Comparison of ENCODE assay signal across 10 mouse cellular contexts in the genomic region with DNA sequence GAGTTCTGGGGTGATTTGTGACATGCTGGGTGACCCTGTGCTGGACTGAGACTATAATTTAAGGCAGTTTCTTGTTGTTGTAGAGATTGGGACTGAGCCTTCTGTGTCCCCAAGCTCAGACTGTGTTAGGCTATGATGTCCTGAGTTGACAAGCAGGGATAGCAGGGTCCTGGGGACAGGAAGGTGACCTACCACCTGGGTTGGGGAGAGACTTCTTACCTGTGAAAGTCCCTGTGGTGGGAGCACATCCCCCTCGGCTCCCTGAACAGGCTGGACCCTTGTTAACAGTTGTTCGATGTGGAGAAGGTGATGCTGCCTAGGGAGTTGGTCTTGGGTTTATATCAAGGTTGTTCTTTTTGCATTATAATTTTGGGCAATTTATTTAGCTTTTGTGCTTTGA. TPM values are rescaled to one million over a fixed set of nuclear protein-coding genes. Genes with fewer than 3 reads are reported as not detected.
DNase-seq lines count a peak whose midpoint lies in the region; ATAC-seq lines count a peak whose summit lies in the region.
"Had no signal": no experiment of that assay in that cellular context is flagged by ENCODE, and none has a peak within 500 bp of the region (broad histone marks: within the 10 kb centered on the region; RNA-seq: fewer than 3 reads in every experiment).

No protein-coding gene starts in this region.

- H3K4me1 ChIP-seq in heart, embryonic 16.5 days (ENCODE audit: control insufficient read depth, insufficient read depth, low read length), result peaks cover 26% of the 10 kb centered on the region
- H3K4me1 ChIP-seq in embryonic facial prominence, embryonic 11.5 days (ENCODE audit: control insufficient read depth, insufficient read depth, low read length), result no peaks in the 10 kb centered on the region; the same call in 1 of the 2 replicates
- H3K4me1 ChIP-seq in hindbrain, embryonic 14.5 days (replicated peaks; ENCODE audit: control insufficient read depth, insufficient read depth, low read length), result peaks cover 34% of the 10 kb centered on the region
- H3K4me1 ChIP-seq in midbrain, embryonic 14.5 days (ENCODE audit: control insufficient read depth, insufficient read depth, low read length), result peaks cover 32% of the 10 kb centered on the region

- H3K4me3 ChIP-seq in heart, embryonic 16.5 days (ENCODE audit: low read length), result no peak overlapping the region
- no peak overlapping the region; the same call in 1 of the 2 replicates for H3K4me3 ChIP-seq in embryonic facial prominence, embryonic 11.5 days (ENCODE audit: low read depth, low read length)
- peak overlapping the region; percentile 78 for H3K4me3 ChIP-seq in hindbrain, embryonic 14.5 days (replicated peaks; ENCODE audit: low read length)
- peak overlapping the region; percentile 83; the same call in 1 of the 2 replicates for H3K4me3 ChIP-seq in midbrain, embryonic 14.5 days (replicated peaks; ENCODE audit: low read depth, low read length)

- H3K36me3 ChIP-seq in heart, embryonic 16.5 days (ENCODE audit: control insufficient read depth, insufficient read depth), result peaks cover 44% of the 10 kb centered on the region
- H3K36me3 ChIP-seq in embryonic facial prominence, embryonic 11.5 days (replicated peaks; ENCODE audit: control insufficient read depth, insufficient read depth, low read depth, low read length), result peaks cover 20% of the 10 kb centered on the region
- peaks cover 52% of the 10 kb centered on the region for H3K36me3 ChIP-seq in hindbrain, embryonic 14.5 days (replicated peaks; ENCODE audit: control insufficient read depth, insufficient read depth)
- peaks cover 51% of the 10 kb centered on the region for H3K36me3 ChIP-seq in midbrain, embryonic 14.5 days (ENCODE audit: control insufficient read depth, insufficient read depth, low read length)

- no peaks in the 10 kb centered on the region for H3K27me3 ChIP-seq in heart, embryonic 16.5 days (ENCODE audit: control insufficient read depth, insufficient read depth, low read length)
- H3K27me3 ChIP-seq in embryonic facial prominence, embryonic 11.5 days (ENCODE audit: control insufficient read depth, insufficient read depth, low read length), result no peaks in the 10 kb centered on the region
- no peaks in the 10 kb centered on the region for H3K27me3 ChIP-seq in hindbrain, embryonic 14.5 days (ENCODE audit: control insufficient read depth, insufficient read depth, low read length)
- no peaks in the 10 kb centered on the region for H3K27me3 ChIP-seq in midbrain, embryonic 14.5 days (ENCODE audit: control insufficient read depth, insufficient read depth, low read length)

- no peaks in the 10 kb centered on the region for H3K9me3 ChIP-seq in heart, embryonic 16.5 days (replicated peaks; ENCODE audit: control insufficient read depth, low read length)
- no peaks in the 10 kb centered on the region for H3K9me3 ChIP-seq in embryonic facial prominence, embryonic 11.5 days (replicated peaks; ENCODE audit: control insufficient read depth, low read length)
- H3K9me3 ChIP-seq in hindbrain, embryonic 14.5 days (ENCODE audit: control insufficient read depth, low read length), result no peaks in the 10 kb centered on the region
- H3K9me3 ChIP-seq in midbrain, embryonic 14.5 days (ENCODE audit: control insufficient read depth, low read length), result no peaks in the 10 kb centered on the region

- WGBS in heart, embryonic 16.5 days, result 85% methylated on average over 2 of the region's 2 CpGs
- WGBS in embryonic facial prominence, embryonic 11.5 days, result 83% methylated on average over 2 of the region's 2 CpGs
- WGBS in hindbrain, embryonic 14.5 days, result 96% methylated on average over 2 of the region's 2 CpGs
- WGBS in midbrain, embryonic 14.5 days, result 95% methylated on average over 2 of the region's 2 CpGs

- no peak overlapping the region for H3K27ac ChIP-seq in heart, embryonic 16.5 days (ENCODE audit: low read length)
- no peak overlapping the region for H3K27ac ChIP-seq in embryonic facial prominence, embryonic 11.5 days (replicated peaks; ENCODE audit: low read depth, low read length)
- no peak overlapping the region for H3K27ac ChIP-seq in hindbrain, embryonic 14.5 days
- H3K27ac ChIP-seq in midbrain, embryonic 14.5 days (replicated peaks; ENCODE audit: low read depth, low read length), result no peak overlapping the region

- no peak for DNase-seq in heart, adult 9 months (ENCODE audit: low spot score in 2 of 2)
- no peak for DNase-seq in embryonic facial prominence, embryonic 11.5 days (ENCODE audit: low spot score)
- DNase-seq in hindbrain, embryonic 14.5 days (ENCODE audit: low spot score), result no peak
- no peak for DNase-seq in midbrain, embryonic 14.5 days
- DNase-seq in gastrocnemius, postnatal 4 days (ENCODE audit: low spot score in 2 of 2), result no peak
- no peak for DNase-seq in urinary bladder, adult 18-20 months (ENCODE audit: low spot score in 2 of 2)
- no peak for DNase-seq in kidney, adult 18-20 months
- DNase-seq: adrenal gland, adult 2 months; lung, adult 2 months had no signal

- ATAC-seq in heart, embryonic 16.5 days (replicated peaks; ENCODE audit: extremely low read depth, insufficient read depth, low FRiP score), result no peak
- no peak for ATAC-seq in embryonic facial prominence, embryonic 11.5 days (replicated peaks; ENCODE audit: insufficient number of reproducible peaks, low FRiP score, low TSS enrichment, low read depth)
- ATAC-seq in hindbrain, embryonic 14.5 days (ENCODE audit: low FRiP score), result no peak
- ATAC-seq in midbrain, embryonic 14.5 days (ENCODE audit: low FRiP score, low TSS enrichment), result no peak

- H3K4me2 ChIP-seq in heart, embryonic 16.5 days (ENCODE audit: low read depth, low read length), result peak overlapping the region; percentile 78; the same call in 1 of the 2 replicates
- peak overlapping the region; percentile 47 for H3K4me2 ChIP-seq in embryonic facial prominence, embryonic 11.5 days (ENCODE audit: low read depth, low read length)
- H3K4me2 ChIP-seq in hindbrain, embryonic 14.5 days (replicated peaks), result peak overlapping the region; percentile 84
- peak overlapping the region; percentile 85 for H3K4me2 ChIP-seq in midbrain, embryonic 14.5 days (ENCODE audit: low read length)

- no peak overlapping the region for H3K9ac ChIP-seq in heart, embryonic 16.5 days (ENCODE audit: low read length)
- H3K9ac ChIP-seq in embryonic facial prominence, embryonic 11.5 days (replicated peaks; ENCODE audit: low read length), result no peak overlapping the region
- peak overlapping the region; percentile 45 for H3K9ac ChIP-seq in hindbrain, embryonic 14.5 days
- H3K9ac ChIP-seq in midbrain, embryonic 14.5 days (replicated peaks; ENCODE audit: low read length), result peak overlapping the region; percentile 29; the same call in 1 of the 2 replicates

RNA-seq across cellular contexts. Expression of gene Dvl2, which starts 2.1 kb away (rescaled TPM):
- polyA plus RNA-seq in heart, embryonic 16.5 days (2015; fragmentation: Nextera tagmentation; extraction: Ambion mirVana), result 17.1 and 19.2 TPM in 2 replicates
- 34.9 and 35.7 TPM in 2 replicates for polyA plus RNA-seq in embryonic facial prominence, embryonic 11.5 days (2014; fragmentation: Nextera tagmentation; extraction: Ambion mirVana)
- 17.9 and 20.9 TPM in 2 replicates for polyA plus RNA-seq in hindbrain, embryonic 14.5 days (2014; fragmentation: Nextera tagmentation; extraction: Ambion mirVana)
- polyA plus RNA-seq in midbrain, embryonic 14.5 days (2014; fragmentation: Nextera tagmentation; extraction: Ambion mirVana), result 22.9 and 23.0 TPM in 2 replicates
- total RNA-seq in gastrocnemius, postnatal 4 days (2021), result 10 to 100 TPM; 19.1 to 22.8 TPM

RNA-seq across cellular contexts. Expression of gene Phf23, which starts 6.9 kb away (rescaled TPM):
- polyA plus RNA-seq in heart, embryonic 16.5 days (2015; fragmentation: Nextera tagmentation; extraction: Ambion mirVana), result 42.0 and 43.9 TPM in 2 replicates
- 57.7 and 58.0 TPM in 2 replicates for polyA plus RNA-seq in embryonic facial prominence, embryonic 11.5 days (2014; fragmentation: Nextera tagmentation; extraction: Ambion mirVana)
- polyA plus RNA-seq in hindbrain, embryonic 14.5 days (2014; fragmentation: Nextera tagmentation; extraction: Ambion mirVana), result 38.0 and 38.4 TPM in 2 replicates
- polyA plus RNA-seq in midbrain, embryonic 14.5 days (2014; fragmentation: Nextera tagmentation; extraction: Ambion mirVana), result 41.3 and 48.9 TPM in 2 replicates
- 10 to 100 TPM; 31.5 to 34.7 TPM for total RNA-seq in gastrocnemius, postnatal 4 days (2021)

RNA-seq across cellular contexts. Expression of gene Gabarap, which starts 11.5 kb away (rescaled TPM):
- polyA plus RNA-seq in heart, embryonic 16.5 days (2015; fragmentation: Nextera tagmentation; extraction: Ambion mirVana), result 421 and 428 TPM in 2 replicates
- 474 and 509 TPM in 2 replicates for polyA plus RNA-seq in embryonic facial prominence, embryonic 11.5 days (2014; fragmentation: Nextera tagmentation; extraction: Ambion mirVana)
- polyA plus RNA-seq in hindbrain, embryonic 14.5 days (2014; fragmentation: Nextera tagmentation; extraction: Ambion mirVana), result 624 and 628 TPM in 2 replicates
- polyA plus RNA-seq in midbrain, embryonic 14.5 days (2014; fragmentation: Nextera tagmentation; extraction: Ambion mirVana), result 616 and 626 TPM in 2 replicates
- 100 to 1,000 TPM; 234 to 246 TPM for total RNA-seq in gastrocnemius, postnatal 4 days (2021)

RNA-seq across cellular contexts. Expression of gene Acadvl, which starts 12.7 kb away (rescaled TPM):
- 276 and 298 TPM in 2 replicates for polyA plus RNA-seq in heart, embryonic 16.5 days (2015; fragmentation: Nextera tagmentation; extraction: Ambion mirVana)
- polyA plus RNA-seq in embryonic facial prominence, embryonic 11.5 days (2014; fragmentation: Nextera tagmentation; extraction: Ambion mirVana), result 54.2 and 57.6 TPM in 2 replicates
- polyA plus RNA-seq in hindbrain, embryonic 14.5 days (2014; fragmentation: Nextera tagmentation; extraction: Ambion mirVana), result 49.9 and 56.1 TPM in 2 replicates
- polyA plus RNA-seq in midbrain, embryonic 14.5 days (2014; fragmentation: Nextera tagmentation; extraction: Ambion mirVana), result 43.2 and 49.6 TPM in 2 replicates
- 100 to 1,000 TPM; 233 to 241 TPM for total RNA-seq in gastrocnemius, postnatal 4 days (2021)

RNA-seq across cellular contexts. Expression of gene Dlg4, which starts 14.3 kb away (rescaled TPM):
- 4.6 and 4.7 TPM in 2 replicates for polyA plus RNA-seq in heart, embryonic 16.5 days (2015; fragmentation: Nextera tagmentation; extraction: Ambion mirVana)
- 7.6 and 11.2 TPM in 2 replicates for polyA plus RNA-seq in embryonic facial prominence, embryonic 11.5 days (2014; fragmentation: Nextera tagmentation; extraction: Ambion mirVana)
- 25.6 and 26.6 TPM in 2 replicates for polyA plus RNA-seq in hindbrain, embryonic 14.5 days (2014; fragmentation: Nextera tagmentation; extraction: Ambion mirVana)
- polyA plus RNA-seq in midbrain, embryonic 14.5 days (2014; fragmentation: Nextera tagmentation; extraction: Ambion mirVana), result 33.1 and 41.0 TPM in 2 replicates
- 10 to 100 TPM; 23.9 to 33.8 TPM for total RNA-seq in gastrocnemius, postnatal 4 days (2021)

Comparison
In these comparisons a context has a peak if more than half of its experiments do, and no peak if none do; other contexts are left out.
1. H3K4me3 ChIP-seq: peak in hindbrain, embryonic 14.5 days (single experiment) and midbrain, embryonic 14.5 days (single experiment); none in heart, embryonic 16.5 days (single experiment) and embryonic facial prominence, embryonic 11.5 days (single experiment).
2. H3K9ac ChIP-seq: peak in hindbrain, embryonic 14.5 days (single experiment) and midbrain, embryonic 14.5 days (single experiment); none in heart, embryonic 16.5 days (single experiment) and embryonic facial prominence, embryonic 11.5 days (single experiment).
3. Peak in every context shown above with its lines, with median percentiles within 50 percentile points of each other: H3K4me2 ChIP-seq.